Mouse (Mus musculus) T-cell, adult 2 months (primary cell): ENCODE results near the gene Rere.
"Not testable (repeated sequence)": the region's sequence is repeated elsewhere in the genome, so short reads cannot be mapped to it uniquely, and the experiment has no call there.

Experiments used
- DNase-seq: peaks from one replicate; pipeline ENCODE4 v3.0.0; 2022; ENCODE audit warnings: low spot score

The Rere gene

GRCm38 (mm10) chr4:150465759-150466158 is 184.3 kb downstream of the Rere start:
- peak; percentile 66 for DNase-seq

DNA sequence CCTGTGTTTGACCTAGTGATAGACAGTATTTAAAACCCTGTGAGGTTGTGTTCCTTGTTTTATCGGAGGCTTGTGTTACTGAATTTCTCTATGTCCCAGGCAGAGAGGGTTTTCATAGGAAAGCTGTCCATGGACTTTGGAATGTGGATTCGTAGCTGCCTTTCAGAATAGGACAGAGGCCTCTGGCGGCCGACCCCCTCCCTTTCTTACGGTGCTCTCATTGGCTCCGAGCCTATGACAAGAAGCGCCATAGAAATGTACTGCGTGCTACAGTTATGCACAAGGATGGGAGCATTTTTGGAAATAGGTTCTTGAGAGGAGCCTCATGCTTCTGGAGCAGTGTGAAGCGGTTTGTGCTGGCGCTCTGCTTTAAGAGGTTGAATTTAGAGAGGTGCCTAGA is 187.8 kb downstream of the Rere start:
- no peak for DNase-seq

GRCm38 (mm10) chr4:150470674-150471328 is 189.4 kb downstream of the Rere start:
- DNase-seq: no peak

DNA sequence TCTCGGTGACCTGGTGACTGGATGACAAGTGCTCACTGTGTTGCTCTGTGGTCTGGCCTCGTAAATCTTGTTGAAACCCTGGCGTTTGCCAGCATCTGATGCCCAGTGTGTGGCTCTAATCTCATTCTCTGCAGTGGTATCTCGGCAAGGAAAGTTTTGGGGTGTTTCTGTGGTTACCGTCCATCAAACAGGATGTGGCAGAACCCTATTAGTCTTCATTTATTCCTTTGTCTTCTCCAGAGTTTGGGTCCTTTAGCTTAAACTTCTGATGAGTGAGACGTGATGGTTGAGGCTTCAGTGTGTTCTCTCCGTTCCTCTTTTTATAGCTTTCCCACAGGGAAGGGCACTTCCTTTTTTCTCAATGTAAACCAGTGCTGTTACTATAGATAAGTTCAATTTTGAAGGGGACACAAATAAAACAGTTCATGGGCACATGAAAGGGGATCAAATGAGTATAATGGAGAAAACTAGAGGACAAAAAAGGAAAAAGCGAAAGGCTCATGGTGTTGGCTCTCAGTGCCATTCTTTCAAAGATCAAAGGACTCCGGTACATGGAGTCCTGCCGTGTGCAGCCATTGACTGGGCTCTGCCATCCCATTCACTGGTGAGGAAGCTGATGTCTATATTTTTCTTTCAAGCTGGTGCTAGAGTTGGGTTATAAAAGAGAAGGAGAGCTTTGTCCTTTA is 191.4 kb downstream of the Rere start:
- DNase-seq: no peak

GRCm38 (mm10) chr4:150473437-150474070 is 192.1 kb downstream of the Rere start:
- DNase-seq: no peak

- DNase-seq: no peak
Measured at GRCm38 (mm10) chr4:150474086-150474485, 192.6 kb downstream of the Rere start.

GRCm38 (mm10) chr4:150476258-150476657 is 194.8 kb downstream of the Rere start:
- no peak for DNase-seq

GRCm38 (mm10) chr4:150478006-150478405 is 196.6 kb downstream of the Rere start:
- no peak for DNase-seq

DNA sequence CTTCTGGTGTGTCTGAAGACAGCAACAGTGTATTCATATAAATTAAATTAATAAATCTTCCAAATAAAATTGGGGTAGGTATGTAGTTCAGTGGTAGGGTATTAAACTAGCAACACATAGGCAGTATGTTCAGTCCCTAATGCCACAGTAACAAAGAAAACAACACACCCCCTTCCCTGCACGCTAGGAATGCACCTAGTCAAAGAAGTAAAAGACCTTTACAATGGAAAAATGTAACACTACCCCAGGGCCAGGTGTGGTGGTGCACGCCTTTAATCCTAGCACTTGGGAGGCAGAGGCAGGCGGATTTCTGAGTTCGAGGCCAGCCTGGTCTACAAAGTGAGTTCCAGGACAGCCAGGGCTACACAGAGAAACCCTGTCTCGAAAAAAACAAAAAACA is 201.6 kb downstream of the Rere start:
- DNase-seq: not testable (repeated sequence)

DNA sequence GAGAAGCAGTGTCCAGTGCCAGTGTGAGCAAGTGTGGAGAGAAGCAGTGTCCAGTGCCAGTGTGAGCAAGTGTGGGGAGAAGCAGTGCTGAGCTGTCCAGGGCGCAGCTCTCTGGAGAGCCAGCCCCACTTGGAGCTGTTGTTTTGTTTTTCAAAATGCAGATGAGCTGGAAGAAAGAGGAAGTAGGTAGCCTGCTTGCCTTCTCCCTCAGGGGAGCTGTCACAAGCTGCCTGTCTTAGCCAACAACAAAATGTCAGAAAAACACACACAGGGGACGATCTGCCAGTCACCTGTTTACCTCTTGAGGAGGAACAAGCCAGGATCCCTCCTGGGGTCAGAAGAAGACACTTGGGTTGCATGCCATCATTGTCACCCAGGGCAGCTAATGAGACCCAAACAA is 204.7 kb downstream of the Rere start:
- DNase-seq: no peak

DNA sequence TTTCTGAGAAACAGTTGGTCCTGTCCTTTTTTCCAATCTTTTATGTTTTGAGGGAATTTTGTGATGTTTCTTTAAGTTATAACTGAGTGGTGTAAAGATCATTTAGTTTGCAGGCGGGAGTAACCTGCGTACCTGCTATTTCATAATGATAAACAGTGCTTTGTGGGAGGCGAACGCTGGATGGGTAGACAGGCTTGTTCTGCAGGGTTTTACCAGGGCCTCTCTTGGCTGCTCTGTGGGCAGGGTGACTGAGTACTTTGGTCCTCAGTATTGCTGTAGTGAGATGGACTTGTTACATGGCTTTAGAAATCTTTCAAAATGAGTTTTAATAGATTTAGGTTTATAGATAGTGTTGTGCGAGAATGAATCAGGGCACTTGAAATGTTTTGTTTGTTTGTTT is 205.7 kb downstream of the Rere start:
- no peak for DNase-seq

DNA sequence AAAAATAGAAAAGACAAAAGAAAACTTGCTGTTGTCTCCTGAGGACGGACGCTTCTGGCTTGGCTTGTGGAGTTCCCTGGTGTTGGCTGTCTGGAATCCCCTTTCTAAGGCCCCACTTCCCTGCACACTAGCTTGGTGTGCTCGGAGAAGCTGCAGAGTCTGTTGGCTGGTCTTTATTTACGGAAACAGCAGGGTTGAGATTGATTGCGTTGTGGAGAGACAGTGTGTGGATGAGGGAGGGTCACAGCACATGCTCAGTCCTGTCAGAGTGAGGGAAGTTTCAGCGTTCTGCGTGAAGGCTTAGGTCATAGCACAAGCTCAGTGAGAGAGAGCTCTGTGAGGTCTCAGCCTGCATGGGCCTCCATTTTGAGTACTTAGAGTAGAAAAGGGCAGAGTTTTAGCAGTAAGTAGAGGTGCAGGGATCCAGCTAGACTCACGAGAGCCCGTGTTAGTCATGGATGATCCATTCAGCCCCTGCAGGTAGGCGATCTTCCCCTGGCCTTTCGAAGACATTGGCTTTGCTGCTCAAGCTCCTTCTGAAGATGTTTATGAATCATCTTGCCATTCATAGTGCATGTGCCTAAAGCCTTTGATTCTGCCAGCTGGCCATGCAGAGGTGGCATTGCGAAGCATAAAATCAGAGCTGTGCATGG is 206.8 kb downstream of the Rere start:
- peak; percentile 48 for DNase-seq

DNA sequence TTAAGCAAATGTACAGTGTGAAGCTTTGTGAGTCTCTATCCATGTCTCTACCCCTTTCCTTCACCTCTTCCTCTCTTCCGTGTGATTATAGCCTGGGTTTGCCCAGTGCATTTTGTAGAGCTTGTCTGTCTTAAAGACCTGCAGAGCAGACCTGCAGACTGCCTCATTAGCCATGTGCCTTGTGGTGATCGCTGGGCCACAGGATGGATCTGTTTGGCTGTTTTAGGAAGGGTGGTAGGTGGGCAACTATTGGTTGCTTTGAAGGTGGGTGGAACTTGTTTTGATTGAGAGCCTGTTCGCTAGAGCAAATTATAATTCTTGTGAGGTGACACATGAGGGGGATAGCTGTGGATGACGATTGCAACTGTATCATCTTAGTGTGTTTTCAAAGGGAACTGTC is 207.3 kb downstream of the Rere start:
- DNase-seq: no peak

GRCm38 (mm10) chr4:150490050-150490449 is 208.6 kb downstream of the Rere start:
- DNase-seq: no peak

- no peak for DNase-seq
Measured at GRCm38 (mm10) chr4:150491710-150492109, 210.3 kb downstream of the Rere start.

DNA sequence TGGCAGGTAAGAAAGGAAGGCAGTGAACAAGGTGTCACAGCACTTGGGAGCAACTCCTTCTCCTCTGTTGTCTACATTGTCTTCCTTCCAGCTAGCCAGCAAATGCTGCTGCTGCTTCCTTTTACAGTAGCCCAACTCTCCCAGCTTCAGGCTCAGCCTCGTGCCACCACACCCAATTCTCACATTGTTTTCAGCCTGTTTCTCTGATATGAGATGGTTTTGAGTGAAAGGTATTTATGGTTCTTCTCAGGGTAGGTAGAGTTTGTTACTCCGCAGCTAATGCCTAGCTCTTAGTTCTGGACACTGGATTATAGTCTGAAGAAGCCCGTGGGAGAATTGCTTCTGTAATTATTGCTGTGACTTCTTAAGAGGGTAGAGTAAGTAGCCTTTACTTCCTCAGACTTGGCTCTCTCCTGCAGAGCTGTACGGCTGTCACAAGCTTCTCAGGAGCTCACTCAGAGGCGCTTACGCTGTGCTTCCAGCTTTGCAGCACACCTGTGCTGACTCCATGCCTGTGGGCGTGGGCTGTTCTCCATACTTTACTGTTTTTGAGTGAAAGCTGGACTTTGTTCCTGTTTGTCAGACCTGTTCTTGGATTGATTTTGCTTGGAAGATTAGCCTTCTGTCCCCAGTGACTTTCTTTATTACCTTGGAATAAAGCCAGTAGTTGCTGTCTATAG is 212.0 kb downstream of the Rere start:
- DNase-seq: no peak

DNA sequence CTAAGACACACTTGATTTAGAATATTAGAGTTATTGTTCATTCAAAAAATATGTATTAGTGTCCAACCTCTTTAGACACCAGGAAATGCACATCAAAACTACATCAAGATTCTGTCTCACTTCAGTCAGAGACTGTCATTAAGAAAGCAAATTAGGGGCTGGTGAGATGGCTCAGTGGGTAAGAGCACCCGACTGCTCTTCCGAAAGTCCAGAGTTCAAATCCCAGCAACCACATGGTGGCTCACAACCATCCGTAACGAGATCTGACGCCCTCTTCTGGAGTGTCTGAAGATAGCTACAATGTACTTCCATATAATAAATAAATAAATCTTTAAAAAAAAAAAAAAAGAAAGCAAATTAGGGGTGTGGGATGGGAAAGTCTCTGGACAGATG is 212.5 kb downstream of the Rere start:
- not testable (repeated sequence) for DNase-seq

- DNase-seq: no peak
Measured at GRCm38 (mm10) chr4:150495568-150495967, 214.1 kb downstream of the Rere start.

- DNase-seq: no peak
Measured at GRCm38 (mm10) chr4:150504304-150505021, 223.0 kb downstream of the Rere start.

DNA sequence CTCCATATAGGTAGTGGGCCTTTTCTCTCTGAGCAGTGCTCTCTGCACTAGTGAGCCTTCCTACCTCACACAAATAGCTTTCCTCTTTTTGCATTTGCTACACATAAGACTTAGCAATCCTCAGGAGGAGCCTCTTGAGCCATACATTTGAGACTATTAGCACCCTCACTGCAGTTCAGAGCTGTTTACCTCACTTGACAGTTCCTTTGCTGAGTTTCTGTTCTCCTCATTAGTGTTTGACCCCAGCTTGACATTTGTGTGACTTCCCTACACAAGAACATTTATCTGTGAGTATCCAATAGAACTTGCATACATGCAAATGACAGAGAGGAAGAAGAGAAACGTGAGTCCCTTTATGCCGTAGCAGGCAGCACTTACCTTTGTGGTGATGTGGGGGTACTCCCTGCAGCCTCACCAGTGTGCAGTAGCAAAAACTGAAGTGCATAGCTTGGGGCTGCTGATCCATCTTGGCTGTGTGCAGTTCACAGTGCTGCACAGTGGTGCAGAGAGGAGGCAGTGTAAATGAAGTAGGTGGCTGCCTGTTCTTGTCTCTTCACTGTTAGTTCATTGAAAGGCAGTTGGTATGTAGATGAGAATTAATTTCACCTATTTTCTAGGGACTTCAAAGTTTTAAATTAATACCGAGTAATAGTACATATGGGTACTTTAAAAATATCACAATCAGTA is 227.7 kb downstream of the Rere start:
- DNase-seq: no peak

GRCm38 (mm10) chr4:150510036-150510435 is 228.6 kb downstream of the Rere start:
- no peak for DNase-seq
